Mouse (Mus musculus) heart, embryonic 15.5 days (tissue): ENCODE results near the gene Rundc3a. TPM values are rescaled to one million over a fixed set of nuclear protein-coding genes. Genes with fewer than 3 reads are reported as not detected.
"Not testable (repeated sequence)": the region's sequence is repeated elsewhere in the genome, so short reads cannot be mapped to it uniquely, and the experiment has no call there.

Experiments used
- ATAC-seq: fragments of 200-750 bp; cut with Nextera tagmentation; replicated peaks from 2 replicates; pipeline ENCODE4 v1.8.0; 2017; ENCODE audit warnings: low read depth, moderate TSS enrichment; ENCODE audit not compliant: insufficient number of reproducible peaks, insufficient read depth, low FRiP score
- H3K27ac ChIP-seq: fragments of 300-500 bp; sonication (generic); 2 replicates; pipeline ENCODE4 v1.5.1; 2015; ENCODE audit warnings: mild to moderate bottlenecking, inconsistent platforms
- H3K27me3 ChIP-seq: fragments of 300-500 bp; sonication (generic); 2 replicates; pipeline ENCODE4 v1.6.1; 2015; ENCODE audit warnings: inconsistent platforms
- H3K36me3 ChIP-seq: fragments of 300-500 bp; sonication (generic); 2 replicates; pipeline ENCODE4 v1.6.1; 2015; ENCODE audit warnings: mild to moderate bottlenecking, inconsistent platforms
- H3K4me1 ChIP-seq: fragments of 300-500 bp; sonication (generic); replicated peaks from 2 replicates; pipeline ENCODE4 v1.6.1; 2015; ENCODE audit warnings: inconsistent platforms
- H3K4me2 ChIP-seq: fragments of 300-500 bp; sonication (generic); 2 replicates; pipeline ENCODE4 v1.6.1; 2015; ENCODE audit warnings: inconsistent platforms, mild to moderate bottlenecking, moderate library complexity
- H3K4me3 ChIP-seq: fragments of 300-500 bp; sonication (generic); 2 replicates; pipeline ENCODE4 v1.5.1; 2015; ENCODE audit warnings: mild to moderate bottlenecking, inconsistent platforms
- H3K9ac ChIP-seq: fragments of 300-500 bp; sonication (generic); 2 replicates; pipeline ENCODE4 v1.6.1; 2015; ENCODE audit warnings: mild to moderate bottlenecking, inconsistent platforms
- H3K9me3 ChIP-seq: fragments of 300-500 bp; sonication (generic); replicated peaks from 2 replicates; pipeline ENCODE4 v1.6.1; 2016; ENCODE audit warnings: inconsistent platforms
- WGBS: fragments of 180-500 bp; shearing (Covaris S2); methylation state at CpG from one replicate; pipeline ENCODE4 v1.1.7; 2015; ENCODE audit warnings: mixed read lengths; 5-methylcytosine and 5-hydroxymethylcytosine counted together
- polyA plus RNA-seq: library from polyadenylated mRNA; unstranded; fragments of >200 nt; fragmentation: Nextera tagmentation; extraction: Ambion mirVana; gene quantifications from 2 replicates; pipeline ENCODE4 v1.2.1, GENCODE M21; 2015

Rundc3a gene
- polyA plus RNA-seq, 1 experiment from 2014 or later, result 0.64 TPM

DNA sequence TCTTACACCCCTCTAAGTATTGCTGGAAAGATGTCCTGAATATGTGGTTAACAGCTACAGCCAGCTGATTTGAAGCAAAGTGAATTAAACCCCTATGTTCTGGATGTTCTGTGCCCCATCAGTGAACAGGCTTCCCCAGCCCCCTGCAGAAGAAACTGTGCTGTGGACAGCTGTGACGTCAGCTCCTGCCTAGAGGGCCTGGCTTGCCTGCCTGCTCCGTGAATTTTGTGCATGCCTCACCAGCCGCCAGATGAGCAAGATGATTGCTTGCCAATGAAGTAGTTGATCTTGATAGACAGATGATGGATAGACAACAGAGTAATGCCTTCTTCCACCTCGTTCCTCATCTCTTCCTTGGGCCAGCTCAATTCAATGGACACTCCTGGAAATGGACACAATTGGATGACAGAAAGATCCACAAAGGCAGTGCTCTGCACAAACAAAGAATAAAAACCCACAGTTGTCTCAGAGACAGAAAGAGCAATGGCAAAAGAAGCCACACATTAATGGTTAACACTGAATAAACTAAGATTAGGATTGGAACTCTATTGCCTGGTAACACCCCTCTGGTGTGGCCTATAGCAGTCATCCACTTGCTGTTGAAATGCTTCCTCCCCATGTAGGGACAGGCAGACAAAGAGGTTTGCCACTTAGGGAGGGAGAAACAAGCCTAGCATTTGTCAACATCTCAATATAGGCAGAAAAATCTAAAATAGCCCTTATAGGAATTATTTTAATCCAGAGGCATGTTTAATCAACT lies 11.7 kb upstream of the Rundc3a start:
- Histone ChIP-seq H3K36me3 (no peaks in the 10 kb centered on the region), H3K27ac (no peak overlapping the region), H3K27me3 (0 out of 2 replicates have a peak, but pooled peaks cover 3% of the 10 kb centered on the region), H3K4me2 (no peak overlapping the region), H3K4me1 (peaks cover 2% of the 10 kb centered on the region; the same call in 1 of the 2 replicates), H3K9me3 (no peaks in the 10 kb centered on the region), H3K4me3 (no peak overlapping the region), H3K9ac (no peak overlapping the region)
- no peak for ATAC-seq
- WGBS, result 50% methylated on average over 4 of the region's 4 CpGs

DNA sequence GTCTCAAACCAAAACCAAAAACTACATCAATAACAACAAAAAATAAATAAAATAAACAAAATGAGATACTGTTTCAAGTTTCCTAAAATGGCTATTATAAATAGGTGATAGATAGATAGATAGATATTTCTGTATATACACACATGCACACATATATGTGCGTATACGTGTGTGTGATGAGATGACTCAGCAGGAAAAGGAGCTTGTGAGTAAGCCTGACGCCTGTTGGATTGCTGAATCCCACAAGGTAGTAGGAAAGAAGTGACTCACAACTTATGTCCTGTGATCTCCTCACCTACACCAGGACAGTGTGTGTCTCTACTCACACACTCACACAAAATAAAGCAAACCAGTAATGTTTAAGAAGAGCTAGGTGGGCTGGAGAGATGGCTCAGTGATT lies 10.4 kb upstream of the Rundc3a start:
- Histone ChIP-seq H3K9ac (no peak overlapping the region), H3K4me3 (no peak overlapping the region), H3K4me1 (no peaks in the 10 kb centered on the region), H3K9me3 (no peaks in the 10 kb centered on the region), H3K4me2 (no peak overlapping the region), H3K27me3 (0 out of 2 replicates have a peak, but pooled peaks cover 3% of the 10 kb centered on the region), H3K36me3 (no peaks in the 10 kb centered on the region), H3K27ac (no peak overlapping the region)
- 86% methylated on average over 3 of the region's 3 CpGs for WGBS
- ATAC-seq, result no peak

DNA sequence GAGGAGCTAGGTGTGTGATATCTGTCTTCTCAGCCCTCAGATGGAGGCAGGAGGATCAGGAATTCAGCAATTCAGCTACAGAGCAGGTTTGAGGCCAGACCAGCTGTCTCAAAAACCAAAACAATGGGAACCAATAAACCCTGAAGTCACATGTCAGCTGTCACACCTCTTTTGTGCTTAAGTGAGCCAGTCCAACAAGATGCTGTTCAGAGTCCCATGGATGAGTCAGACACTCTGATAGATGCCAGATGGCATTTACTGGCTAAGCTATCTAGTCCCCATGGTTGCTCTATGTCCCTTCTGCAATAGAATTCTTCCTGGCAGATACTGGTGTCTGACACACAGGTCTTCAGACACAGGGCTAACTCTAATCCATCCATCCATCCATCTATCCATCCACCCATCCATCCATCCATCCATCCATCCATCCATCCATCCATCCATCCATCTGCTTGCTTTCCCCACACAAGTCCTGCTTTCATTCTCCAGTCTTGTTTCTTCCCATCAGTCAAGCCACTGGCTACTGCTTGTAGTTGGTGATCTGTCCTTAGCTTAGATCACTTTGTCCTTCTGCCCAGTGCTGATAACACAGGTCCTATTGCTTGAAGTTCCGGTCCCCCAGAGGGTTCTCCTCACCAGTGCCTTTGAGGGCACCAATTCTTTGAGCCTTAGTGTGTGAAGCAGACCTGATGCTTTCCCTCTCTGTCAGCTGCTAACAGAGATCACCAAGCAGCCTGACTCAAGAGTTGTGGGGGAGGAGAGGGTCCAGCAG lies 9.7 kb upstream of the Rundc3a start:
- H3K27ac ChIP-seq, result no peak overlapping the region
- H3K4me2 ChIP-seq, result no peak overlapping the region
- 44% methylated on average over 1 of the region's 1 CpGs for WGBS
- H3K36me3 ChIP-seq, result no peaks in the 10 kb centered on the region
- 0 out of 2 replicates have a peak, but pooled peaks cover 3% of the 10 kb centered on the region for H3K27me3 ChIP-seq
- no peak for ATAC-seq
- H3K9me3 ChIP-seq, result no peaks in the 10 kb centered on the region
- H3K9ac ChIP-seq, result no peak overlapping the region
- no peak overlapping the region for H3K4me3 ChIP-seq
- no peaks in the 10 kb centered on the region for H3K4me1 ChIP-seq

DNA sequence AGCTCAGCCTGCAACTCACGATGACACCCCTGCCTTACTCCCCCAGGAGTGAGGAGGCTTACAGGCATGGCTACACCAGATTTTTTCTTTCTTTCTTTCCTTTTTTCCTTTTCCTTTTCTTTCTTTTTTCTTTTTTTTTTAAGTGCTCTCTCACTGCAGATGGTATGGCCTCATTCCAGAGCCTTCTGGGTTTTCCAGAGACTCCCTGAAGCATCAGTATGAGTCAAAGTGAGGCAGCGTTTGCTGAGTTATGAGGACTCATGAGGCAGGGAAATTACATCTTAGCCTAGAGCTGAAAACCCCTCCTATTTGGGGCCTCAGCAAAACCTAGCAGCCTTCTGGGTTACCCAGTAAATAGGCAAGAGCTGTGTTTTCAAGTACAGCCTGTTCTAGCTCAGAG lies 8.8 kb upstream of the Rundc3a start:
- Histone ChIP-seq H3K9ac (no peak overlapping the region), H3K27ac (no peak overlapping the region), H3K4me3 (no peak overlapping the region), H3K4me2 (no peak overlapping the region), H3K4me1 (no peaks in the 10 kb centered on the region), H3K27me3 (0 out of 2 replicates have a peak, but pooled peaks cover 3% of the 10 kb centered on the region), H3K36me3 (no peaks in the 10 kb centered on the region), H3K9me3 (no peaks in the 10 kb centered on the region)
- ATAC-seq, result no peak
- WGBS, result 70% methylated on average over 2 of the region's 2 CpGs

DNA sequence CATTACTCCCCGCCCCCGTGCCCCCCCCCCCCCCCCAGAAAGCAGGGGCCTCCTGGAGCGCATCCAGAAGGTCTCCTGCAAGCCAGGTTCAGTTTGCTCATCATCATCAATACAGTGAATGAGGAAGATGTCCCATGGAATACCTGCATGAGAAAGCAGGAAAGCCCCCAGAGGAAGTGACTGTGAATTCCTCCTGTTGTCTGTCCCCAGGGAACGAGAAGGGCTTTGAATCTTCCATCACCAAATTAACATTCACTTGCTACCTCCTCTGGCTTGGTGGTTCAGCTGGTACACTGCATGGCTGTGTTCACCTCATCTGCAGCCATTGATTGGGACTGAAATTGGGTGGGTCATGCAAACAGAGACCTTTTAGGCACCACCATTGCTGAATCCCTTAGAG lies 8.1 kb upstream of the Rundc3a start:
- 40% methylated on average over 4 of the region's 4 CpGs for whole genome bisulfite sequencing
- H3K9me3 ChIP-seq, result no peaks in the 10 kb centered on the region
- H3K4me1 ChIP-seq, result no peaks in the 10 kb centered on the region
- no peak for ATAC-seq
- H3K4me3 ChIP-seq, result no peak overlapping the region
- H3K27me3 ChIP-seq, result 0 out of 2 replicates have a peak, but pooled peaks cover 3% of the 10 kb centered on the region
- no peak overlapping the region for H3K9ac ChIP-seq
- no peak overlapping the region for H3K4me2 ChIP-seq
- H3K36me3 ChIP-seq, result no peaks in the 10 kb centered on the region
- no peak overlapping the region for H3K27ac ChIP-seq

DNA sequence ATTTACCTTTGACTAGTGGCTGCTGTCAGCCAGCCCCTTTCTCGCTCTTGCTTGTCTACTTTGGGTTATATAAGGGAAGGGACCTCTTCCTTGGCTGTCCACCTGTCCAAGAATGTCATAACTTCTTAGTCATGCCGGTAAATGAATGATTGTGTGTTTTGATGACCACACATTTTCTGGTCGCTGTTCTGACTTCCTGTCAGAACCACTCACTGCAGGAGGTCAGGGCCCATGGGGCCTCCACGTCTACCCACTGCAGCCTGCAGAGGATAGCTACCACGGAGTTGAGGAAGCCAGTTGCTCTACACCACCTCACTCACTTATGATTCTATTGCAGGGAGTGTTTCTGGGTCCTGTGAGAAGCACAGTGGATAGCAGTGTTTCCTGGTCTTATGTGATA lies 7.1 kb upstream of the Rundc3a start:
- 58% methylated on average over 5 of the region's 5 CpGs for WGBS
- H3K27me3 ChIP-seq, result 0 out of 2 replicates have a peak, but pooled peaks cover 3% of the 10 kb centered on the region
- no peak for ATAC-seq
- no peaks in the 10 kb centered on the region for H3K36me3 ChIP-seq
- H3K4me1 ChIP-seq, result no peaks in the 10 kb centered on the region
- no peak overlapping the region for H3K27ac ChIP-seq
- no peak overlapping the region for H3K9ac ChIP-seq
- no peaks in the 10 kb centered on the region for H3K9me3 ChIP-seq
- H3K4me3 ChIP-seq, result no peak overlapping the region
- H3K4me2 ChIP-seq, result no peak overlapping the region

DNA sequence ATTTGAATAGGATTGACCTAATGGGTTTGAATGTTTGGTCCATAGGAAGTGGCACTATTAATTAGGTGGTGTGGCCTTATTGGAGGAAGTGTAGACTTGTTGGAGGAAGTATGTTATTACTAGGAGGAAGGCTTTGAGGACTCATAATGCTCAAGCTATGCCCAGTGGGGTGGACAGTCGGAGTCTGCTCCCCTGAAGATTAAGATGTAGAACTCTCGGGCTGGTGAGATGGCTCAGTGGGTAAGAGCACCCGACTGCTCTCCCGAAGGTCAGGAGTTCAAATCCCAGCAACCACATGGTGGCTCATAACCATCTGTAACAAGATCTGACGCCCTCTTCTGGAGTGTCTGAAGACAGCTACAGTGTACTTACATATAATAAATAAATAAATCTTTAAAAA lies 3.8 kb upstream of the Rundc3a start:
- H3K9ac ChIP-seq, H3K9me3 ChIP-seq, H3K27ac ChIP-seq, ATAC-seq, H3K4me3 ChIP-seq, H3K36me3 ChIP-seq, H3K4me2 ChIP-seq, H3K27me3 ChIP-seq: not testable (repeated sequence)
- peaks cover 18% of the 10 kb centered on the region for H3K4me1 ChIP-seq
- 79% methylated on average over 4 of the region's 5 CpGs for WGBS

DNA sequence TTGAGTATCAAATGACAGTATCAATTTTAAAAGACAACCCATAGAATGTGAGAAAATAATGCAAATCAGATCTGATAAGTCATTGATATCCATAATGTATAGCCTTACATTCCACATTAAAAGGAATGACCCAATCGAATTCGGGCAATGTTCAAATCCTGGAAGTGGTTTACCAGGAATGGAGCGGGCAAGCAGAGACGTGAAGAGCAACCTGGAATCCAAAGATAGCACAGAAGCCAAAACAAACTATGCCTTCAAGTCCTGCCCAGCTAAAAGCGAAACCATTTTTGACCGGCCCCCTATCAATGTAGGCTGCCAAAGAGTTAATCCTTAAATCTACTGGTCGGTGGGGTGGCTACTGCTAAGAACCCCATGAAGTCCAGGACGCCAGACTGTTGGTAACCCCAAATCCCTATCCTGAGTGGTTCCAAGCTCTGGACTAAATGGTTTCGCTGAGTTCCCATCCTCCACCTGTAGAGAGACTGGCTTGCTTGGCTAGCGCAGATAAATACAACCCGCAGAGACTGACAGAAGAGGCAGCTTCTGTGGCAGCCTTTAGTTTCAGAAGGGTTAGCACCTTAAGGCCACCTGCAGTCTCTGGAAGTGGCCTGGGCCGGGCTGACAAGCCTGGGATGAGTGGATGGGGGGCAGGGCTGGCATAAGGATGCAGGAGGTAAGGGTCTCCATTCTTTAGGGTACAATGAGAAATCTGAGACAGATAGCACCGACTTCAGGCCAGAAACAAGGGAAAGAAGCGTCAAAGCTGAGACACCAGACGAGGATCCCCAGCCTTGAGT lies 564 bp upstream of the Rundc3a start:
- no peak overlapping the region for H3K9ac ChIP-seq
- no peak overlapping the region for H3K27ac ChIP-seq
- 15% methylated on average over 15 of the region's 15 CpGs for WGBS
- peaks cover 31% of the 10 kb centered on the region for H3K27me3 ChIP-seq
- H3K9me3 ChIP-seq, result no peaks in the 10 kb centered on the region
- peaks cover 18% of the 10 kb centered on the region for H3K4me1 ChIP-seq
- H3K4me3 ChIP-seq, result peak overlapping the region; percentile 43
- H3K36me3 ChIP-seq, result no peaks in the 10 kb centered on the region
- H3K4me2 ChIP-seq, result peak overlapping the region; percentile 81
- peak; percentile 13; the same call in 1 of the 2 replicates for ATAC-seq

DNA sequence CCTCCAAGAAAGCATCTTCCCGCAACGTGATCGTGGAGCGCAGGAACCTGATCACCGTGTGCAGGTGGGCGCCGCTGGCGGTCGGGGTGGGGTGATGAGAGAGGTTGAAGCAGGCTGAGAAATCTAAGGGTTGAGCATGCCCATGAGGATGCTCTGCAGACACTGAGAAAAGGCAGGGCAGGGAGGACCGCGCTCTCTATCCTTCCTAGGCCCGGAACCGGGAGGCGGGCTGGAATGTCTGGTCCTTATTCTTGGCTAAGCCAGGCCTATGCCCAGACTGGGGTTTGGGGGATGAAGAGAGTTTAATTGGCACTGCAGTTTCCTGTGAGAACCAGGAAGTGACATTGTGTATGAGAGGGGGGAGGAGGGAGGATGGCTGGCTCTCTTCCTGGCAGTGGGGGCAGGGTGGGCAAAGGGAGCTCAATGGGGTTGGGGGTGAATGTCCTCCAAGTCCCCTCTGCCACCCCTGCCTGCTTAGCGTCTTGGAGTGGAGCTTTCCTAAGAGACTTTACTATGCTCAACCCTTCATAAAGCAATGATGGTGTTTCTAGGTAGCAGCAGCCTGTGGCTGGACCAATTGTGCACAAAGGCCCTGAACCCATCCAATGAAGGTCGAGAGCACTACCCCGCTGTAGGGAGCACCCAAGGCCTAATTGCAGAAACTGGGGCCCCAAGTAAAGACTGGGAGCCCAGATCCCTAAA lies 667 bp downstream of the Rundc3a start:
- peaks cover 21% of the 10 kb centered on the region for H3K4me1 ChIP-seq
- H3K27me3 ChIP-seq, result peaks cover 43% of the 10 kb centered on the region
- WGBS, result 10% methylated on average over 17 of the region's 17 CpGs
- H3K9ac ChIP-seq, result peak overlapping the region; percentile 23; the same call in 1 of the 2 replicates
- ATAC-seq, result 0 out of 2 replicates have a peak, but pooled peaks have one; percentile 23
- H3K27ac ChIP-seq, result no peak overlapping the region
- H3K9me3 ChIP-seq, result no peaks in the 10 kb centered on the region
- H3K36me3 ChIP-seq, result no peaks in the 10 kb centered on the region
- H3K4me2 ChIP-seq, result peak overlapping the region; percentile 81
- peak overlapping the region; percentile 43 for H3K4me3 ChIP-seq

DNA sequence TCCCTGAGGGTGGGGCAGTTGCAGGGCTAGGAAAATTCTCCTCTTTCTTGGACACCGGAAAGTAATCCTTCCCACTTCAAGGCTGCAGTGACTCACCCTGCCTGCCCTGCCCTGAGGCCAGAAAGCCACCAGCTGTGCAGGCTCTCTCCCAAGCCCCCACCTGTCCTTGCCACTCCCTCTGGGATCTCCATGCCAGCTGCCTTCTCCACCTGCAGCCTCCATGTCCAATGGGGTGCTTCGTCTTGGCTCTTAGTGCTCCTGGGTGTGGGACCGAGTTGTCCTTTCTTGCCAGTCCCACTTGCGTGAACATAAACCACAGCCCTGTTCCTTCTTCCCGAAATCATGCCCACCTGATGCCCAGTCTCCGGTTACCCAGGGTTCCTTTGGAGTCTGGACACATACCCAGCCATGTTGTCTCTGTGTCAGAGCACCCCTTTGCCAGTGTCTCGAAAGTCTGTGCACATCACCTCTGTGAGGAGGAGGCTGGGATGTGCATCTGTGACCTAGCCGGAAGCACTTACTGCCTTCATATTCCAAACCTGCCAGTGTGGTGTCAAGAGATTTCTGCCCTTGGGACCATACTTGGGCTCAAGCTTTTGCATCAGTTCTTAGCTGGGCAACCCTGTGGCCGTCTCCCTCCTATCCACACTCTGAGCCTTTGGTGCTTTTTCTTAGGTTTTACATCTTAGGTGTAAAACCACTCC lies 1.4 kb downstream of the Rundc3a start:
- Histone ChIP-seq H3K9ac (no peak overlapping the region), H3K27me3 (peaks cover 50% of the 10 kb centered on the region), H3K36me3 (no peaks in the 10 kb centered on the region), H3K27ac (no peak overlapping the region), H3K4me1 (peaks cover 27% of the 10 kb centered on the region), H3K9me3 (no peaks in the 10 kb centered on the region), H3K4me2 (no peak overlapping the region), H3K4me3 (peak overlapping the region; percentile 43; the same call in 1 of the 2 replicates)
- WGBS, result 80% methylated on average over 9 of the region's 9 CpGs
- no peak for ATAC-seq
